Comparison of ENCODE assay signal across 8 mouse cellular contexts in the genomic region with DNA sequence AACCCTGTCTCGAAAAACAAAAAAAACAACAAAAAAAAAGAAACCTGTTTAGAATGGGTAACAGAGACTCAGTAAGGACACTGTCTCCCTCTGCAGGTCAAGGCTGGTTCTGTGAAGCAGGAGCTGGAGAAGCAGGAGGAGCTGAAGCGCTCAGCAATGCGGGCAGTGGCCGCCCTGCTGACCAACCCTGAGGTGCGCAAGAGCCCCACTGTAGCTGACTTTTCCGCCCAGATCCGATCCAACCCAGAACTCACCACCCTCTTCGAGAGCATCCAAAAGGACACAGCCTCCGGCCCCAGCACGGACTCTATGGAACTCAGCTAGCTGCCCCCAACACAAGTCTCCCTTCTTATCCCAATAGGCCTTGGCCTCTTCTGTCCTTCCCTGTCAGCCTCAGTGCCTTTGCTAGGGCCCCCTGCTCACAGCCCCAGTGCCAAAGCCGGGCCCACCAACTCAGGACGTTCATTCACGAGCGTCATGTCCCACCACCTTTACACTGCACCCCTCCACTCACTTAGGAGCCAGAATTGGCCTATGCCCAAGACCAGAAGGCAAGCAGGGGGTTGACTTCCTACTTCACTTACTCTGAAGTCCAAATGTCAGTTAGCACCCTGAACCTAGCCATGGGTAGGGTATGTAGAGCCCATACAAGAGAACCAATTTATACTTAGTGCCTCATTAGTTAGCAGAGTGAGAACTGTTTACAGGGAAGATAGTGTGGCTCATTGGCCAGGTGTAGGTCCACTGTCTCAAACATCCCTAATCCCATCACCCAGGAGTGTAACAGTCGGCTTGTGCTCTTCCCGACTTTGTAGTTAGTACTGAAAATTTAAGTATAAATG. TPM values are rescaled to one million over a fixed set of nuclear protein-coding genes. Genes with fewer than 3 reads are reported as not detected.
DNase-seq lines count a peak whose midpoint lies in the region; ATAC-seq lines count a peak whose summit lies in the region.

No protein-coding gene starts in this region.

- ATAC-seq in common myeloid progenitor, adult 5-6 weeks (replicated peaks; ENCODE audit: low read depth, poor library complexity, severe bottlenecking) = peak; percentile 83
- peak; percentile 37 for ATAC-seq in inflammation-experienced regulatory T-cells, adult 6 months
- peak; percentile 80 for ATAC-seq in megakaryocyte-erythroid progenitor cell, adult 5-6 weeks (replicated peaks; ENCODE audit: low FRiP score, low TSS enrichment, poor library complexity, severe bottlenecking)

- DNase-seq in ovary, adult 18-20 months (ENCODE audit: low spot score) = peak; percentile 53
- DNase-seq in ovary, postnatal 10 days (ENCODE audit: low spot score) = no peak
- DNase-seq in gastrocnemius, postnatal 10 days = peak; percentile 76
- peak; percentile 63 to 89 for DNase-seq in left cerebral cortex, postnatal 10 days (ENCODE audit: extremely low spot score in 1 of 2, low spot score in 2 of 2)
- peak; percentile 34 for DNase-seq in spleen, adult 12 weeks (ENCODE audit: low spot score)

- intact Hi-C loops in left cerebral cortex, postnatal 10 days (cut with DNase I) = loop anchor here (5.0 kb wide), 1 partner anchor 171 kb away; no protein-coding TSS in a partner anchor

RNA-seq across cellular contexts. Expression of a gene that starts 4.8 kb away (rescaled TPM):
- total RNA-seq in common myeloid progenitor, adult 5-6 weeks (2017) = 6,938 and 7,194 TPM in 2 replicates
- 1,000 to 10,000 TPM; 1,136 to 1,161 TPM for total RNA-seq in gastrocnemius, postnatal 10 days (2021)
- polyA plus RNA-seq in inflammation-experienced regulatory T-cells, adult 6 months (2017; shearing (Covaris generic)) = 1,000 to 10,000 TPM; 4,797 to 7,885 (median 7,790) TPM
- total RNA-seq in left cerebral cortex, postnatal 10 days (2021) = 100 to 1,000 TPM; 581 to 642 TPM
- 5,043 and 6,230 TPM in 2 replicates for total RNA-seq in megakaryocyte-erythroid progenitor cell, adult 5-6 weeks (2014; fragmentation: Nextera tagmentation)
- 5,746 and 6,785 TPM in 2 replicates for total RNA-seq in megakaryocyte-erythroid progenitor cell, adult 5-6 weeks (2017)

RNA-seq across cellular contexts. Expression of a gene that starts 29.4 kb away (rescaled TPM):
- total RNA-seq in common myeloid progenitor, adult 5-6 weeks (2017) = 3.4 and 3.7 TPM in 2 replicates
- 10 to 100 TPM; 89.1 to 96.7 TPM for total RNA-seq in gastrocnemius, postnatal 10 days (2021)
- 1 to 10 TPM; 2.3 to 4.8 (median 3.7) TPM for polyA plus RNA-seq in inflammation-experienced regulatory T-cells, adult 6 months (2017; shearing (Covaris generic))
- 1 to 10 TPM; 2.7 to 3.7 TPM for total RNA-seq in left cerebral cortex, postnatal 10 days (2021)
- 0.54 and 2.1 TPM in 2 replicates for total RNA-seq in megakaryocyte-erythroid progenitor cell, adult 5-6 weeks (2014; fragmentation: Nextera tagmentation)
- total RNA-seq in megakaryocyte-erythroid progenitor cell, adult 5-6 weeks (2017) = 0.72 and 0.89 TPM in 2 replicates

RNA-seq across cellular contexts. Expression of a gene that starts 34.5 kb away (rescaled TPM):
- total RNA-seq in common myeloid progenitor, adult 5-6 weeks (2017) = 0.41 TPM in 1 of 2 replicates, not detected in the other
- total RNA-seq in gastrocnemius, postnatal 10 days (2021) = under 1 TPM; 0.12 to 0.14 TPM
- polyA plus RNA-seq in inflammation-experienced regulatory T-cells, adult 6 months (2017; shearing (Covaris generic)) = under 1 TPM in 2 of 3 experiments, not detected in 1; 0.31 to 0.47 TPM
- 1 to 10 TPM; 2.7 to 3.8 TPM for total RNA-seq in left cerebral cortex, postnatal 10 days (2021)
- total RNA-seq in megakaryocyte-erythroid progenitor cell, adult 5-6 weeks (2014; fragmentation: Nextera tagmentation) = not detected in 2 replicates
- total RNA-seq in megakaryocyte-erythroid progenitor cell, adult 5-6 weeks (2017) = 0.05 TPM in 1 of 2 replicates, not detected in the other

RNA-seq across cellular contexts. Expression of a gene that starts 41.6 kb away (rescaled TPM):
- 29.5 and 39.6 TPM in 2 replicates for total RNA-seq in common myeloid progenitor, adult 5-6 weeks (2017)
- total RNA-seq in gastrocnemius, postnatal 10 days (2021) = 1 to 10 TPM in 1 of 2 experiments, under 1 TPM in 1; 0.26 to 1.5 TPM
- not detected for polyA plus RNA-seq in inflammation-experienced regulatory T-cells, adult 6 months (2017; shearing (Covaris generic))
- 1 to 10 TPM; 1.4 to 1.6 TPM for total RNA-seq in left cerebral cortex, postnatal 10 days (2021)
- total RNA-seq in megakaryocyte-erythroid progenitor cell, adult 5-6 weeks (2014; fragmentation: Nextera tagmentation) = 27.1 and 36.9 TPM in 2 replicates
- total RNA-seq in megakaryocyte-erythroid progenitor cell, adult 5-6 weeks (2017) = 24.0 and 36.5 TPM in 2 replicates

RNA-seq across cellular contexts. Expression of a gene that starts 49.4 kb away (rescaled TPM):
- total RNA-seq in common myeloid progenitor, adult 5-6 weeks (2017) = 21.2 and 23.2 TPM in 2 replicates
- 1 to 10 TPM; 2.3 to 3.7 TPM for total RNA-seq in gastrocnemius, postnatal 10 days (2021)
- 10 to 100 TPM in 1 of 3 experiments, 1 to 10 TPM in 2; 8.6 to 12.8 (median 8.9) TPM for polyA plus RNA-seq in inflammation-experienced regulatory T-cells, adult 6 months (2017; shearing (Covaris generic))
- 1 to 10 TPM; 7.0 to 7.1 TPM for total RNA-seq in left cerebral cortex, postnatal 10 days (2021)
- 12.6 and 25.6 TPM in 2 replicates for total RNA-seq in megakaryocyte-erythroid progenitor cell, adult 5-6 weeks (2014; fragmentation: Nextera tagmentation)
- 18.9 and 19.9 TPM in 2 replicates for total RNA-seq in megakaryocyte-erythroid progenitor cell, adult 5-6 weeks (2017)

Comparison
In these comparisons a context has a peak if more than half of its experiments do, and no peak if none do; other contexts are left out.
1. RNA of a gene that starts 29.4 kb away (total RNA-seq): 89.1 to 96.7 TPM in gastrocnemius, postnatal 10 days; 2.7 to 3.7 TPM in left cerebral cortex, postnatal 10 days, 3.4 to 3.7 TPM in common myeloid progenitor, adult 5-6 weeks and 0.54 to 2.1 TPM in megakaryocyte-erythroid progenitor cell, adult 5-6 weeks; every median in the first group is over 10 times any median in the second.
2. Peak in every context shown above with its lines, with median percentiles within 50 percentile points of each other: ATAC-seq.